37 mouse cellular contexts compared by ENCODE assay signal in the genomic region with DNA sequence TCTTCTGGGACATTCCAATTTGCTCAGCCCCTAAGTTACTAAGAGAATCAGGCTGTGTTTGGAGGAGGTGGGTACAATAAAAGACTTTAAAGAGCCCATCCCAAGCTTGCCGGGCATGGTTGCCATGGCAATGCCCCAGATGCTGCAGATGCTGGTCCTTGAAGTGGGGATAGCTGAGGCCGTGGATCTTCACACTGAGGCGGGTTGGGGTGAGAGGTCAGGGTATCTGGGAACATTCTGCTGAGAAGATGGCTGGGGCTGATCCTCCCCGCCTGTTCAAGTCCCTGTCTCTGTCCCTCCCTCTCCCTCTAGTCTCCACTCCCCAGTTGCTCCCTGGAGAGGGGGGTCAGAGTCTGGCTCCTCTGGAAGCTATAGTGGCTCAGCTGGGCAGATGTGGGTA. TPM values are rescaled to one million over a fixed set of nuclear protein-coding genes. Genes with fewer than 3 reads are reported as not detected.
DNase-seq lines count a peak whose midpoint lies in the region; ATAC-seq and TF ChIP-seq lines count a peak whose summit lies in the region.
"Had no signal": no experiment of that assay in that cellular context is flagged by ENCODE, and none has a peak within 500 bp of the region (broad histone marks: within the 10 kb centered on the region; RNA-seq: fewer than 3 reads in every experiment).

No protein-coding gene starts in this region.

- H3K27ac ChIP-seq in kidney, embryonic 14.5 days (ENCODE audit: low read depth, low read length) = no peak overlapping the region
- H3K27ac ChIP-seq: forebrain, embryonic 15.5 days; hindbrain, embryonic 12.5 days; hindbrain, postnatal 0 days; intestine, embryonic 15.5 days; kidney, postnatal 0 days; liver, embryonic 14.5 days; macrophage; stomach, embryonic 15.5 days had no signal

- H3K36me3 ChIP-seq in kidney, embryonic 14.5 days (ENCODE audit: control insufficient read depth, insufficient read depth, low read length) = no peaks in the 10 kb centered on the region
- H3K36me3 ChIP-seq: forebrain, embryonic 15.5 days; G1E; hindbrain, embryonic 12.5 days; intestine, embryonic 15.5 days; stomach, embryonic 15.5 days had no signal

- no peaks in the 10 kb centered on the region for H3K4me1 ChIP-seq in lung, adult 2 months (ENCODE audit: control insufficient read depth, insufficient read depth, low read length)
- H3K4me1 ChIP-seq in kidney, embryonic 14.5 days (ENCODE audit: control insufficient read depth, insufficient read depth, low read length) = no peaks in the 10 kb centered on the region
- H3K4me1 ChIP-seq: forebrain, embryonic 15.5 days; hindbrain, embryonic 12.5 days; intestine, embryonic 15.5 days; stomach, embryonic 15.5 days had no signal

- ATAC-seq in kidney, embryonic 14.5 days (ENCODE audit: low FRiP score, low TSS enrichment) = no peak
- ATAC-seq: forebrain, embryonic 15.5 days; hindbrain, postnatal 0 days; intestine, embryonic 15.5 days; Patski had no signal

- H3K9me3 ChIP-seq in kidney, embryonic 14.5 days (ENCODE audit: control insufficient read depth, low read length) = peaks cover 4% of the 10 kb centered on the region; the same call in 1 of the 2 replicates
- H3K9me3 ChIP-seq: forebrain, embryonic 15.5 days; hindbrain, embryonic 12.5 days; intestine, embryonic 15.5 days; stomach, embryonic 15.5 days had no signal

- no peak for TF ChIP-seq POLR2A in lung, adult 2 months (IDR thresholded peaks at IDR 0.05; ENCODE audit: borderline replicate concordance, extremely low read depth, low read depth, low read length)

- WGBS in lung, adult 2 months = 53% methylated on average over 4 of the region's 4 CpGs
- WGBS in kidney, embryonic 14.5 days = 29% methylated on average over 4 of the region's 4 CpGs

- no peak for TF ChIP-seq CTCF in lung, adult 2 months (IDR thresholded peaks at IDR 0.05; ENCODE audit: insufficient read depth, low read length)

- peak; percentile 37 to 47 for DNase-seq in lung, adult 18-20 months
- DNase-seq in lung, adult 2 months = no peak
- DNase-seq in brain, adult 2 months (ENCODE audit: low read depth, low spot score) = peak; percentile 14
- DNase-seq in lung, postnatal 10 days = peak; percentile 71
- DNase-seq in retina, embryonic 14.5 days (ENCODE audit: low spot score) = peak; percentile 41
- no peak for DNase-seq in left cerebral cortex, adult 18-20 months (ENCODE audit: low spot score in 2 of 2)
- DNase-seq: cerebellum, adult 11 months; cerebellum, adult 9-10 months; gastrocnemius, postnatal 36 days; kidney, adult 2 months; liver; midbrain, embryonic 14.5 days; right cerebral cortex, postnatal 25 days had no signal

- no peak overlapping the region for H3K9ac ChIP-seq in kidney, embryonic 14.5 days (ENCODE audit: low read depth, low read length)
- H3K9ac ChIP-seq: forebrain, embryonic 15.5 days; hindbrain, embryonic 12.5 days; intestine, embryonic 15.5 days; liver, embryonic 14.5 days; stomach, embryonic 15.5 days had no signal

- no peak overlapping the region for H3K4me3 ChIP-seq in lung, adult 2 months (replicated peaks; ENCODE audit: extremely low read depth, low read depth, low read length)
- no peak overlapping the region for H3K4me3 ChIP-seq in kidney, embryonic 14.5 days (ENCODE audit: low read length)
- H3K4me3 ChIP-seq: forebrain, embryonic 15.5 days; hindbrain, embryonic 12.5 days; intestine, embryonic 15.5 days; stomach, embryonic 15.5 days had no signal

- H3K27me3 ChIP-seq in kidney, embryonic 14.5 days (ENCODE audit: control insufficient read depth, insufficient read depth, low read length) = no peaks in the 10 kb centered on the region
- H3K27me3 ChIP-seq: forebrain, embryonic 15.5 days; hindbrain, embryonic 12.5 days; intestine, embryonic 15.5 days; stomach, embryonic 15.5 days had no signal

- no peak overlapping the region for H3K4me2 ChIP-seq in kidney, embryonic 14.5 days (replicated peaks; ENCODE audit: low read depth, low read length)
- H3K4me2 ChIP-seq: forebrain, embryonic 15.5 days; heart, embryonic 11.5 days; hindbrain, embryonic 12.5 days; intestine, embryonic 15.5 days; stomach, embryonic 15.5 days had no signal

RNA-seq across cellular contexts. Expression of a gene that starts 20.0 kb away (rescaled TPM):
- 77.6 and 84.6 TPM in 2 replicates for polyA plus RNA-seq in lung, adult 2 months (2012; rRNA removed)
- total RNA-seq in left cerebral cortex, adult 18-20 months (2021) = 10 to 100 TPM; 35.9 to 36.3 TPM
- 9.4 and 11.0 TPM in 2 replicates for polyA plus RNA-seq in kidney, embryonic 14.5 days (2014; fragmentation: Nextera tagmentation; extraction: Ambion mirVana)
- polyA plus RNA-seq: macrophage had no signal

RNA-seq across cellular contexts. Expression of a gene that starts 48.9 kb away (rescaled TPM):
- polyA plus RNA-seq in lung, adult 2 months (2012; rRNA removed) = not detected in 2 replicates
- total RNA-seq in left cerebral cortex, adult 18-20 months (2021) = not detected
- not detected in 2 replicates for polyA plus RNA-seq in kidney, embryonic 14.5 days (2014; fragmentation: Nextera tagmentation; extraction: Ambion mirVana)
- total RNA-seq: adrenal gland, postnatal 10 days; G1E; gastrocnemius, adult 18-20 months; gastrocnemius, postnatal 36 days; heart, adult 18-20 months; heart, postnatal 36 days; hindbrain, postnatal 0 days; layer of hippocampus, postnatal 36 days; left cerebral cortex, postnatal 10 days; monocyte, adult 5-6 weeks had no signal
- polyA plus RNA-seq: cortical plate, adult 2 months; embryonic facial prominence, embryonic 11.5 days; forebrain, embryonic 15.5 days; G1E; heart, embryonic 11.5 days; heart, embryonic 16.5 days; hindbrain, embryonic 12.5 days; hindbrain, postnatal 0 days; intestine, embryonic 15.5 days; kidney, adult 2 months; kidney, postnatal 0 days; limb, embryonic 11.5 days; liver, embryonic 14.5 days; macrophage; midbrain, embryonic 14.5 days; neural tube, embryonic 14.5 days; Patski had no signal

RNA-seq across cellular contexts. Expression of a gene that starts 58.0 kb away (rescaled TPM):
- 15.4 and 15.8 TPM in 2 replicates for polyA plus RNA-seq in lung, adult 2 months (2012; rRNA removed)
- total RNA-seq in left cerebral cortex, adult 18-20 months (2021) = under 1 TPM; 0.37 to 0.84 TPM
- polyA plus RNA-seq in kidney, embryonic 14.5 days (2014; fragmentation: Nextera tagmentation; extraction: Ambion mirVana) = 1.8 and 2.0 TPM in 2 replicates
- total RNA-seq: G1E; monocyte, adult 5-6 weeks had no signal
- polyA plus RNA-seq: G1E, macrophage had no signal

Comparison
In these comparisons a context has a peak if more than half of its experiments do, and no peak if none do; other contexts are left out.
1. DNase-seq: peak in lung, adult 18-20 months (2 of 2), brain, adult 2 months (single experiment), lung, postnatal 10 days (single experiment) and retina, embryonic 14.5 days (single experiment); none in lung, adult 2 months (single experiment) and left cerebral cortex, adult 18-20 months (0 of 2).